Mouse (Mus musculus): Measurements from ENCODE around the gene Rad54l. TPM values are rescaled to one million over a fixed set of nuclear protein-coding genes. Genes with fewer than 3 reads are reported as not detected.

Gene Rad54l
- total RNA-seq, 2 experiments from 2014 or later: 0.29 to 0.53 TPM

DNA sequence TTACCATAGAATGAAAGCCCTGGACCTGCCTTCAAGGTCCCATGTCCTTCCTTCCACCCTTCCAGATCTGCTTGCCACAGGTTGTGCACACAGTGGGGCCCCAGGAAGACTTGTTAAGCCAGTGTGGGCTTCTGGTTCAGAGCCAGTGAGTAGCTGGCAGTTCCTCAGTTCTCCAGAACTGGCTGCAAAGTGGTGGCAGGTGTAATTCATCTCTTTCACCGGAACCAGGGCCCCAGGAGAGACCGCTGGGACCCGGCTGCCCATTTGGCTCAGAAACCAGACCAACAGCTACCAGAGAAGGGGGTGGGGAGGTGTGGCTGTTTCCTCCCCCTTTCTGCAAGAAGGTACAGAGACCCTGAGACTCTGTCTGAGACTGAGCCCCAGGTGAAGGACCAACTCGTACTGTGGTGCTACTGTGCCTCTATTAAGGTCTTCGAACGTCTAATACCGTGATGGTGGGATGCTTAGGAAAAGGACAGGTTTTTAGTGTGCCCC is 19.9 kb upstream of the Rad54l start:
- intact Hi-C loops (cut with DNase I): no loop called here
- DNase-seq (ENCODE audit: low spot score): no peak

DNA sequence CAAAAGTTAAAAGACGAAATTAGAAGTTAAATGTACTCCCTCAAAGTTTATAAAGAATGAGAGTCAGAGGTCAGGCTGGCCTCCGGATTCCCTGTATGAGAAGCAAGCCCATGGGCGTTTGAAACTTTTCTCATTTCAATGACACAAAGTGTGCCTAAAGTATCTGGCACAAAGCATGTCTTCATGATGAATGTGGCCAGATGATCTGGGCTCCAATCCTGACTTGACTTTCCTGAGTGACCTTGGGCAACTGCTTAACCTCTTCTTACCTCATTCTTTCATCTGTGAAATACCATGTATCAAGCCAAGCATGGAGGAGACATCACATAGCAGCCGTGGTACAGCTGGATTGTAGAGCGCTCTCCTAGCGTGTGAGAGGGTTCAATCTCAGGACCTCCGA is 18.8 kb upstream of the Rad54l start:
- no peak for DNase-seq (ENCODE audit: low spot score)
- intact Hi-C loops (cut with DNase I): no loop called here

DNA sequence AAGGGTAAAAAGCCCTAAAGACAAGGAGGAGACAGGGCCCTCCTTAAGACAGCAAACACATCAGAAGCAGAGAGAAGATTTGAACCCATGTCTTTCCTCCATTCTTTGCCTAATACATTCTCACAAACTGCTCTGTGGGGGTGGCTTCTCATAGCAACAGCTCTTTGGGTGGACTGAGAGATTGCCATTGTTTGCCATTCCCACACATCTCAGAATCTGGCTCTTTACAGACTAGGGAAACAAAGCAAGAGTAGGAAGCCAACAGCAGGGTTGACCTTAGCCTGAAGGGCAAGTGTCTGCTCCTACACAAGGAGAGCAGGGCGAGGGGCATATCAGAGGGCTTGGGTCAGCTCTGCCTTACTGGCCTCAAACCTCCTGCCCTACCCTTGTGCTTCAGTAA is 18.2 kb upstream of the Rad54l start:
- intact Hi-C loops (cut with DNase I): no loop called here
- no peak for DNase-seq (ENCODE audit: low spot score)

DNA sequence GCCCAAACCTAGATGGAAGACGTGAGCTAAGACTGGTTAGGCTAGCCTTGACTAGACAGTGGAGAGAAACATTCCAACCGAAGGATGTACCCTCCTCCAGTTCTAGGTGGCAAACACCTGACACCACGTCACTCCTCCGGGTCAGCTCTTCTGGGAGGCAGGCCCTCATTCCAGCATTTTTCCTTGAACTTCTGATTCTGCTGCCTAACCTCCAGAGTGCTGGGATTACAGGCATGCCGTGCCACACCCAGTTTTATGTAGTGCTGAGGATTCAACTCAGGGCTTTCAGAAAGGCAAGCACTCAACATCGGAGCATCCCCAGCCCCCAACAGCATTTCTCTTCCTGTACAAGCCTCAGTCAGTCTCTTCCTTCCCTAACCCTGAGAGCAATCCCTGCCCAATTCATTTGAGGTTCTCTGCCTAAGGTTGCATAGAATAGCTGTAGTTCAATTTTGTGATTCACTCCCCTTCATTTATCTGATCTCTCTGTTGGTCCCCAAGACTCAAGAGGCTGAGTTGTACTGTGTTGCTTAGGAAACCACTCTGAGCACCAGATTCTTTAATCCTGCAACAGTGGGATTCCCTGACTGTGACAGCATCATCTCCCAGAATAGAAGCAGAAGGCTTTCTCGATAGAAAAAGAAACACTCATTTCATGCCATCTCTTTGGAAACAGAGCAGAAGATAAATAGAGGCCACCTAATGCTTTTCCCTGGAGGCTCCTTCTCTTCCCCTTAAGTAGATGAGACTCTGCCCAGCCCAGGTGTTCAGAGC is 17.5 kb upstream of the Rad54l start:
- intact Hi-C loops (cut with DNase I): no loop called here
- no peak for DNase-seq (ENCODE audit: low spot score)

DNA sequence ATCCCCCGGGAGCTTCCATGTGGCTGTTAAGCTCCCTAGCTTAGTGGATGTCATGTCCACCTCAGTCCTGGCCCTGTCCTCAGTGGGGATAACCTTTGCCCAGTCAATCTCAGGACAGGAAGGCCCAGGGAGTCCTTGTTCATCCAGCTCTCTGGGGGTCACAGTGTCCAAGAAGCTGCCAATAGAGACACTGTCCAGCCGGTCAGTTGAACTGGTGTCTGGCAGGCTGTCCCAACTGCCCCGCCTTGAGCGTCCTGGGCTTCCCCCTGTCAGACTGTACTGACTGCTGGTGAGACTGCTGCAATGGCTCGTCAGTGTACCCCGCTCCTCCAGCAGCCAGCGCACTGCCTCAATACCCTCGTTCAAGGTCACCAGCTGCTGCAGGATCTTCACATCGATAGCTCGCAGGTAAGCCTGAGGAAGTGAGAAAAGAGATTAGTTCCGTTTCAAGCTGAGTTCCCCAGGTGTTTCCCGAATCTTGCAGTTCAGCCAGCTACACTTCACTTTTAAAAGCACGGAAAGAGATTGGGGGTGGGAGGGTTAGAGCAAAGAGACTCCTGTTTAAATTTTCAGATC is 14.0 kb upstream of the Rad54l start:
- intact Hi-C loops (cut with DNase I): no loop called here
- DNase-seq (ENCODE audit: low spot score): no peak

DNA sequence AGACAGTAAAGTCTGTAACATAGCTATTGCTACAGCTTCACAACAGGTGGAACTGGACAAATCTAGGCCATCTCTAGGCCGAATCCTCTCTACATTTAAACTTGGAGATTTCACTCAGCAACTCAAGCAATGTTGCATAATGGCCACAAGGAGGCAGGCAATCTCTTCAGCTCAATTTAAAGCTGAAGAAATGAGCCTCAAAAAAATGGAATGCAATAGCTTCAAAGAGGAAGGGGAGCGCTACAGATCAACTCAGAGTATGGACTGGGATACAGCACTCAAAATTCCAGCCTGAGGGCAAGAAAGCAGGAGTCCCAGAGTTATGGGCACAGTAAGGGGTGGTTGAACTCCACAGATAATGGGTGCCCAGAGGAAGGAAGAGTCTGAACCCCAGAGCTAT is 11.5 kb upstream of the Rad54l start:
- no peak for DNase-seq (ENCODE audit: low spot score)
- intact Hi-C loops (cut with DNase I): loop anchor here (1.0 kb wide), 1 partner anchor 33 kb away; no protein-coding TSS in a partner anchor

DNA sequence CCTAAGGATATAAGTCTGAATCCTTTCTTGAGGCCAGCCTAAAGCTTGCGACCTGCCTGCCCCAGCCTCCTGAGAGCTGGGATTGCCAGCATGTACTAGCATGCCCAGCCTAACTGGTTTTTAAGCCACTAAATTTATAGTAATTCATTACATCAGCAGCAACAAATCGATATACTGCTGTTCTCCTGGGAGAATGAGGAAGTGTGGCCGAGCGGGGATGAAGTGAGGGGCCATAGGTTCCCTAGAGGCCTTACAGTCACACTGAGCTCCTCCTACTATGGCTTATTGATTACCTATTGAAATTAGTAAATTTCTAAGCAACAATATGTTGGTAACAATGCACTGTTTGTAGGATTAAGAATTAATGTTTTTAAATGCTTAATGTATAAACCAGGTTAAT is 9.6 kb upstream of the Rad54l start:
- intact Hi-C loops (cut with DNase I): no loop called here
- no peak for DNase-seq (ENCODE audit: low spot score)

DNA sequence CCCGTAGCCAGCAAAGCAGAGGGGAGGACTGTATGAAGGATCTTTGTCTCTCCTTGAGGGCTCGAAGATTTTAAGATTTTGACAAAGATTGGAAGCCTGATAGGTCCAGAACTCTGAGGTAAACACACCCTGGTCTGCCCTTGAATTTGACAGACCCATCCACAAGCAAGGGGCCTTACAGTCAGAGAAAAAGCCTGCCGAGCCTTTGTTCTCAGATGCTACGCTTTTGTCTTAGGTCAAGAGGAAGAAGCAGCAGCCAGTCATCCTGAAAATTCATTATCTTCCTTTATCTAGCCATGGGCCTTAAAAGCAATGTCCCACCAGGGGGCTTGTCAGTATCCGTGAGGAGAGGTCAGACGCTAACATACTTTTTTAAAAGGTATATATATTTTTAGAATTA is 4.5 kb upstream of the Rad54l start:
- intact Hi-C loops (cut with DNase I): no loop called here
- DNase-seq (ENCODE audit: low spot score): no peak

DNA sequence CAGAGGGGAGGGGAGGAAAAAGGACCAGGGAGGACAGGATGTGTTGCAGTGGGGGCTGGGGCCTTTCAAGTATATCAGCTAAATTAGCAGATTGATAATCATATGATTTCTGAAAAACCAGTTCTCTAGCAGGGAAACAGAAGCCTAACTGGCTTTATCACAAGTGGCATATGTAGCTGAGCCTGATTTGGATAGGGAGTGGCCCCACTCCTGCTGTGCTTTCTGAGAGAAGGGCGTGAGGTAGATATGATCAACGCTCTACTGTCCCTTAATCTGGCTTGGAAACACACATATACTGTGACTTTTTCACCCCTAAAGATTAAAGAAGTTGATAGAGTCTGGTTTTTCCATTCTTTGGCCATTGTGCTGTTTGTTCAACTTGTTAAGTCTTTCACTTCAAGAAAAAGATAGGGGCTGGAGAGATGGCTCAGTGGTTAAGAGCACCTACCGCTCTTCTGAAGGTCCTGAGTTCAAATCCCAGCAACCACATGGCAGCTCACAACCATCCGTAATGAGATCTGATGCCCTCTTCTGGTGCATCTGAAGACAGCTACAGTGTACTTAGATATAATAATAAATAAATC is 2.4 kb upstream of the Rad54l start:
- no peak for DNase-seq (ENCODE audit: low spot score)
- intact Hi-C loops (cut with DNase I): no loop called here

DNA sequence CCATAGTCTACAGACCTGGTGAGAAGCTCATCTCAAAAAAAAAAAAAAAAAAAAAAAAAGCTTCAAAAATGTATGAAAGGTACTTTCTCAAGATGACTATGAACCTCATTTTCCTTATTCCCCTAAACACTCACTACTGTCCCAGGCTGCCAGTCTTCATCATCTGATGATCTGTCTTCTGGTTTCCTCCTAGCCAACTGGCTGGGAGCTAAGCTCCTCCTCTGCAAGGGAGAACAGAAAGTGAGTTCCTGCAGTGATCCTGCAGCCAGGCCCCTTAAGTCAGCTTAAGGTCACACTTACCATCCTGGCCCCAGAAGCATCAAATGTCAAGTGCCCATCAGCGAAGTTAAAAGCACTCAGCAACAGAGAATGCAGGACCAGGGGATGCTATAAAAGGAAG is 728 bp downstream of the Rad54l start:
- intact Hi-C loops (cut with DNase I): no loop called here
- no peak for DNase-seq (ENCODE audit: low spot score)

DNA sequence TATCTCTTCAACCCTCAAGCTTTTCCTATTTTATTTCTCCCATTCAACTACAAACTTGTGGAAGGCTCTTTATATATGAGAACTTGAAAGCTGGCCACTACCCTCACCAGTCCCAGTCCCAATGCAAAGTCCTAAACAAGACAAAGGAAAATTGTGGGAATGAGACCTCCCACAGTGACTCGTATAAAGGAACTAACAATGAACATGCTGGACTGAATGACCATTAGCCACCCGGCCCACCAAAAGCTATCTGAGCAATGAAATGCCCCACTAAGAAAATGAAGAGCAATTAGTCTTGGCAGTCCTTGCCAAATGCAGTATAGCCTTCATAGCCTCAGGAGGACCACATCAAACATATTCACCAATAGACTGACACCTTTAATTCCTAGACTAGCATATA is 12.0 kb downstream of the Rad54l start:
- no peak for DNase-seq (ENCODE audit: low spot score)
- intact Hi-C loops (cut with DNase I): no loop called here

DNA sequence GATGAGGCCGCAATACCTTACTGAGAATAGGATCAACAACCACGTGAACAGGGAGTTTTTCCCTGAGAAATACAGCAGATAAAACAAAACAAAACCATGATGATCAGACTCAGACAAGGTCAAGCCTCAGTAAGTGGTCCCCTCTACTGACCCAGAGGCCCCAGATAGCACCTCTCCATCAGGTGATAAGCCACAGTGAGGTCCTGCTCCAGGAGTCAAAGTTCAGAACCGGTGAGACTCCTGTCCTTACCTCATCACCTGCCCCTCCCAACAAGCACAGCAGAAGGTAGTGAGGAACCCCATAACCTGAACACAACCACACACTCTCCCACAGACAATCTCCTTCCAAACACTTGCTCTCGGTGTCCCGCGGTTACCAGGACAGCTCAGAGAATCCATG is 12.8 kb downstream of the Rad54l start:
- intact Hi-C loops (cut with DNase I): no loop called here
- DNase-seq (ENCODE audit: low spot score): no peak

DNA sequence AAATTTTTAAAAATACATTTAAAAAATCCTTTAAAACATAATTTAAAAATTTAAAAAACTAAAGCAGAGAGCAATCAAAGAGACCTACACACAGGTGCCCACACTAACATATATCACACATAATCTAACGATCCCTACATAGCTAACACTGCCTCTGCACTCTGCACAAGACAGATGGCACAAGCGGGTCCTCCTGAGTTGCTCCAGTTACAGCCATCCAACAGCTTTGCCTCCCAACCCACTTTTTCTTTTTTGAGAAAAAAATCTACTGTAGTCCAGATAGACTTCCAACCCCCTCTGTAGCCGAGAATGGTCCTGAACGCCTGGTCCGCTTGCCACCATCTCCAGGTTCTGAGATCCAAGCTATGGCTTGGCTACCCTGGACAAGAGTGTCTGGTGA is 18.2 kb downstream of the Rad54l start:
- intact Hi-C loops (cut with DNase I): no loop called here
- DNase-seq (ENCODE audit: low spot score): no peak

DNA sequence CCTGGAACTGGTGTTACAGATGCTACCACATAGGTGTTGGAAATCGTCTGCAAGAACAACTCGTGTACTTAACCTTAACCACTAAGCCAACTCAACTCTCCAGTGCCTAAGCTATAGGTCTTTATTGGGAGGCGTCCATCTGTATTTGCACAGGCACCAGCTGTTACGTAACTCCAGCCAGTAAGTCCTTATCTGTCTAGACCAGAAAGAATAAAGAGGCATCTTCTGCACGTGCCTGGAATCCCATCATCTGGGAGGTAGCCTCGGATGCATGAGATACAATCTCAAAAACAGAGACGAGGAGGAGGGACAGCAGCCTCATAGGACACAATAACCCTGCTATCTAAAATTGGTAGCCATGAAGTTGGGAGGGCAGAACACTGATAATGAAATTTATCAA is 22.5 kb downstream of the Rad54l start:
- intact Hi-C loops (cut with DNase I): no loop called here
- DNase-seq (ENCODE audit: low spot score): no peak

DNA sequence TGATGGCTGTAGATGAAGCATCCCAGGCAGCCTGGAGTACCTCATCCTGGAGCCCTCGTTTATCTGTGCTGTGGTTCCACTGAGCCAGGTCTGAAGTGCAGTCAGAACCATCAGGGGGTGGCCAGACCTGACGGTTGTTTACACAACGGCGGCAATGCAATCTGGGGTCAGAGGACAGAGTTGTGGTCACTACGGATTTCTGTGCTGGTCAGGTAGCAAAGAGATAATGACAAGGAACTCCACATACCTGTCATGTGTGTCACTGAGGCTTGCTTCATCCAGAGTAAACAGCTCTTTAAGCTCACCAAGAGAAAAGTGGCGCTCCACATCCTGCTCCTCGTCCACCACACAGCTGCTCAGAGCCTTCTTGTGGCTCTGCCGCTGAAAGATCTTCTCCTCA is 26.3 kb downstream of the Rad54l start:
- intact Hi-C loops (cut with DNase I): no loop called here
- DNase-seq (ENCODE audit: low spot score): no peak

DNA sequence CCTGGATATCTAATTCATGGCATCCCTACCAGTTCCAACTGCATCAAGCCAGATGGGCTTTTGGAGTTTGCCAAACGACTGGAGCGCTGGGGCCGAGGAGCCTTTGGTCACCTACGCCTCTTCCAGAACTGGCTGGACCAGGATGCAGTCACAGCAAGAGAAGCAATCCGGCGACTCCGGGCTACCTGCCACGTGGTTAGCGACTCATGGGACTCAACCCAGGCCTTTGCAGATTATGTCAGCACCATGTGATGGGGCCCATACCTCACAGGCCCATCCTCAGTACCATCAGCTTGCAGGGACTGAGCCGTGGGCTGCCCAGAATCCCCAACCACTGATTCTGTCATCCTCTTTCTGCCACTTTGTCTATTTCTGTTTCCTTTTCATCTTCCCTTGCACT is 27.2 kb downstream of the Rad54l start:
- intact Hi-C loops (cut with DNase I): no loop called here
- no peak for DNase-seq (ENCODE audit: low spot score)

DNA sequence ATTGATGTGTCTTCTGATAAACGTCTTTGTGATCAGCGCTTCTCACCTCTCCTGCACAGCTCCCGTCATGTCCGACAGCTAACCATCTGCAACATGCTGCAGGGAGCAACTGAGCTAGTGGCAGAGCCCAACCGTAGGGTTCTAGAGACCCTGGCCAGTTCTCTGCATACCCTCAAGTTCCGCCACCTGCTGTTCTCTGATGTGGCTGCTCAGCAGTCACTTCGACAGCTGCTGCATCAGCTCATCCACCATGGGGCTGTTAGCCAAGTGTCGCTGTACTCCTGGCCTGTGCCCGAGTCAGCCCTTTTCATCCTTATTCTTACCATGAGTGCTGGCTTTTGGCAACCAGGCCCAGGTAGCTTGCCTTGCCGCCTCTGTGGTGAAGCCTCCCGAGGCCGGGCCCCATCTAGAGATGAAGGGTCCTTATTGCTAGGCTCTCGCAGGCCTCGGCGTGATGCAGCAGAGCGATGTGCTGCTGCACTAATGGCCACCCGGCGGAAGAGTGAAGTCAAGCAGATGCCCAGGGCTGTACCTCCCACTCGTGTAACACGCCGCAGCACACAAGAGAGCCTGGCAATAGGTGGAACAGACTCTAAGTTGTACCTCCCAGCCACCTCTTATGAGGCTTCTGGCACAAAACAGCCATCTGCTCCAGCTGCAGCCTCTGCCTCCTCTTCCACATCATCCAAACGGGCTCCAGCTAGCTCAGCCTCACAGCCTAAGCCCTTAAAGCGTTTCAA is 34.8 kb downstream of the Rad54l start:
- no peak for DNase-seq (ENCODE audit: low spot score)
- intact Hi-C loops (cut with DNase I): no loop called here

DNA sequence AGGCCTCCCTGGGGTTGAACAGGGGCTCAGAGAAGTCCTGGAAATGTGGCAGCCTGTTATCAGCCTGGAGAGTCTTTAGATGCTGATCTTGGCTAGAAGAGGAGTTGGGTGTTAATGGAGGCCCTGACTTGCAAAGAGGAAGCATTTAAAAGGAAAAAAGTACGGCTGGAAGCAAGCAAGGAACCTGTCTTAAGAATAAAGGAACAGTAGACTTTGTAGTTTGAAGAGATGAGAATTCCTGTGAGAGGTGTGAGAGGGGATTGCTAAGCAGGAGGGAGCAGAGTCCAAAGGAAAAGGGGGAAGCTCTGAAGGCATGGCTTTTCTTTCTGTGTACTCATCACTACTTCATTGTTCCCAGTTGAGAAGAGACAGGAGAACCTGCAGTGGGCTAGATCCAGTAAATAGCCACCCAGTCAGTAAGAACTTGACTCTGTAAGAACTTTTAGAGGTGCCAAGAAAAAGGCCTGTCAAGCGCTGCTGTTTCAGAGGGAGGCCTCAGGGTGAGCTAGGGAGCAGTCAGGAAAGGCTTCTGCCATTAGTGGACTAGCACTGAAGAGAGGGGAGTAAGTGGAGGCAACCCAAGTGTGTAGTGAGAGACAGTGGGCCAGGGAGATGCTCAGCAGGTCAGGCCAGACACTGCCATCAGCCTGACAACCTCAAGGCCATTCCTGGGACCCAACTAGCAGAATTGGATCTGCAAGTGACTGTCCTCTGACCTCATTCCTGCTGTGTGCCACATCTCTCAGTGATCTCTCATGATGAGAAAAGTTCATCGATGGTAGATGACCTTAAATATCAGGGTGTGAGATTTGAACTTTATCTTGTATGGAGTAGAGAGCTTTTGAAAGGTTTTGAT is 46.0 kb downstream of the Rad54l start:
- intact Hi-C loops (cut with DNase I): no loop called here
- no peak for DNase-seq (ENCODE audit: low spot score)

DNA sequence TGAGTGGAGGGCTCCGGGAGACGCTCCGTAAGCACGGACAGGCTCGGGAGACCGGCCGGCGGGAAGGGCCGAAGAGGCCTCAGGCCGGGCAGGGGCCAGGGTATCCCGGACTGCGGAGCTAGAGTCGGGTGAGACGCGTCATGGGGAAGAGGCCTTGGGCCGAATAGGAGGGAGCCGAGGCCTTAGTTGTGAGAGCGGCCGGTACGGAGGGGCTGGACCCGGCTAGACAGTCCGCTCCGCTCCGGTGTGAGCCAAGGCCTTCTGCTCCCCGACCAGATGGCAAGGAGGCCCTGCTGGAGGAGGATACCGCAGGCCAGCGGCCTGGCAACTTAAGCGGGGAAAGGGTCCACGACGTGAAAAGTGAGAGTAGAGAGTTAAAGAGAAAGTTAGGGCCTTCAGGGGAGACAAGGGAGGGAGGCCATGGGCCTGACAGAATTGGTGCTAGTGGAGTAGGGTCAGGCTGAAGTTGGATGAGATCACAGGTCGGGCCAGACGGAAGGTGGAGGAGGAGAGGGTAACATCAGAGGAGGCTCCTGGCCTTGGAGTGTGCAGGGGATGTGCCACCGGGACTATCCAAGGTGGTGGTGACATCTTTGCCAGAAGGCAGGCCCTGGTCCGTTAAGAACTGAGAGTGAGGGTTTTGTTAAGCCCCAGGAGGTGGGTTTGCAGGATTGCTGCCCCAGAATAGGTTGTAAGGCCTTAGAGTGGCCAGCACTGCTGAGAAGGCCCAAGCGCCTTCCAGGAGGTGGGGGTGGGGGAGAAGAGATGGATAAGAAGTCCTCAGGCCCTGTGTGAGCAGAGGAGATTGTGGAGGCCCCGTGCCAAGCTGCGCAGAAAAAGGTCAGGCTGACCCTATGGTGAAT is 46.9 kb downstream of the Rad54l start:
- intact Hi-C loops (cut with DNase I): no loop called here
- peak; percentile 9 for DNase-seq (ENCODE audit: low spot score)

Measured in heart, postnatal 25 days (tissue).